16 mouse cellular contexts compared by ENCODE assay signal in the genomic region with DNA sequence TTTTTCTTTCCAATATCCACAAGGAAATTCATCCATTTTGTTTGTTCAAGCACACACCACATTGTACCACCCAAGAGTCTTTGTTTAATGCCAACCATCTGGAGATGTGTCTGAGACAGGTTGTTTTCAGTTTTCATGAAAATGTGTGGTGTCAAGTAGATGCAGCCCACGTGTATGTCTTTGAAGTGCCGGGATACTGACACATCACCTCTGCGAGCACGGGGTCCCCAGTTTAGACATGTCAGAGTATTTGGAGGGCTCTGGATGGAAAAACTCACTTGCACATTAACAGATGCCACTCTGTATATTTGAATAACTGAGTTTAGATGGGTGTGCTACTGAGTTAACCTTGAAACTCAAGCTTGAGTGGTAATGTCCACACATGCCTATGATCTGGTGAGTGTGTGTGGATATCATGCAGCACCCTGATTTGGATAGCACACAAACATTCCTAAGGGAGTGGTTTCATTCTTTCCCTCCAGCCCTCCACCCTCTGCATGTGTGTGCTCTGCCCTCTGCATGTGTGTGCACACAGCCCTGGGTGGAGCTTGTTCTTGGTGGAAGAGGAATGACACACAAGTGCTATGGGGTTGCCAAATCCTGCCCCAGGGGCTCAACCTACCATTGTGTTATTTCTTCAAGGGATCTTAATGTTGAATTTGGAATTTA.
"Had no signal": no experiment of that assay in that cellular context is flagged by ENCODE, and none has a peak within 500 bp of the region (broad histone marks: within the 10 kb centered on the region; RNA-seq: fewer than 3 reads in every experiment).

No protein-coding gene starts in this region.

- H3K36me3 ChIP-seq: liver, embryonic 13.5 days; liver, embryonic 15.5 days; midbrain, embryonic 13.5 days; midbrain, embryonic 15.5 days; neural tube, embryonic 12.5 days had no signal

- H3K4me1 ChIP-seq: liver, embryonic 13.5 days; liver, embryonic 15.5 days; midbrain, embryonic 15.5 days had no signal

- H3K27me3 ChIP-seq: liver, embryonic 13.5 days; liver, embryonic 15.5 days; midbrain, embryonic 13.5 days; midbrain, embryonic 15.5 days; neural tube, embryonic 12.5 days had no signal

- H3K4me3 ChIP-seq: liver, embryonic 13.5 days; liver, embryonic 15.5 days; megakaryocyte, embryonic 14.5 days; midbrain, embryonic 13.5 days; midbrain, embryonic 15.5 days; neural tube, embryonic 12.5 days had no signal

- H3K9me3 ChIP-seq: liver, embryonic 13.5 days; liver, embryonic 15.5 days; midbrain, embryonic 13.5 days; midbrain, embryonic 15.5 days; neural tube, embryonic 12.5 days had no signal

- H3K4me2 ChIP-seq: liver, embryonic 11.5 days; liver, embryonic 13.5 days; liver, embryonic 15.5 days; midbrain, embryonic 11.5 days; midbrain, embryonic 13.5 days; midbrain, embryonic 15.5 days; neural tube, embryonic 12.5 days had no signal

- H3K9ac ChIP-seq: liver, embryonic 13.5 days; liver, embryonic 15.5 days; liver, postnatal 0 days; midbrain, embryonic 13.5 days; midbrain, embryonic 15.5 days; neural tube, embryonic 12.5 days had no signal

- H3K27ac ChIP-seq: liver, embryonic 13.5 days; liver, embryonic 15.5 days; macrophage; midbrain, embryonic 13.5 days; midbrain, embryonic 15.5 days; neural tube, embryonic 12.5 days had no signal

- ATAC-seq: liver, postnatal 0 days; lung, postnatal 0 days; midbrain, embryonic 13.5 days; midbrain, embryonic 15.5 days had no signal

- DNase-seq: liver, embryonic 13.5 days; liver, postnatal 0 days; lung, postnatal 36 days; right cerebral cortex, postnatal 14 days; thymus, adult 2 months; thymus, postnatal 25 days; thymus, postnatal 4 days had no signal
